Mouse (Mus musculus): ENCODE measurements at regions not wholly inside any gene's neighbourhood (a gene's known extent, or its start where the extent isn't known, plus 50 kb on each side); places are given as distances from the start of the nearest gene placed in this dataset.

GRCm38 (mm10) chr11:30372924-30373323 is 98.7 kb downstream of the 4930505A04Rik start:
- intact Hi-C loops (cut with DNase I): no loop called here
- DNase-seq: no peak

DNA sequence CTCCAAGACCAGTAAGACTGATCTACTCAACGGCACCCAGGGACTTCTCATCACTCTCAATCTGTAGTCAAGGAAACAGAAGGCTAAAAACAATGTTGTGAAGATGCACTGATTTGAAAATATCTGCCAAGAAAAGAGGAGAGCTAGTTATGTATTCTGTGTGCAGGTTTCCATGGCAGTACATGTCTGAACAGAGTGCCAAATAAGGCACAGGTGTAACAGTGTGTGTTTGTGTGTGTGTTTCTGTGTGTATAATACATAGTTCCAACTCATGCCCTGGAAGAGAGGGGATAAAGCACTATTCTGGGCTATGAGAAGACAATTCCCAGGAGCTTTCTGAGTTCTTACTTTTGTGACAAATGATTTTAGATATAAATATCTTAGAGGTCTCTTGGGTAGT is 99.7 kb downstream of the 4930505A04Rik start:
- no peak for DNase-seq
- intact Hi-C loops (cut with DNase I): no loop called here

DNA sequence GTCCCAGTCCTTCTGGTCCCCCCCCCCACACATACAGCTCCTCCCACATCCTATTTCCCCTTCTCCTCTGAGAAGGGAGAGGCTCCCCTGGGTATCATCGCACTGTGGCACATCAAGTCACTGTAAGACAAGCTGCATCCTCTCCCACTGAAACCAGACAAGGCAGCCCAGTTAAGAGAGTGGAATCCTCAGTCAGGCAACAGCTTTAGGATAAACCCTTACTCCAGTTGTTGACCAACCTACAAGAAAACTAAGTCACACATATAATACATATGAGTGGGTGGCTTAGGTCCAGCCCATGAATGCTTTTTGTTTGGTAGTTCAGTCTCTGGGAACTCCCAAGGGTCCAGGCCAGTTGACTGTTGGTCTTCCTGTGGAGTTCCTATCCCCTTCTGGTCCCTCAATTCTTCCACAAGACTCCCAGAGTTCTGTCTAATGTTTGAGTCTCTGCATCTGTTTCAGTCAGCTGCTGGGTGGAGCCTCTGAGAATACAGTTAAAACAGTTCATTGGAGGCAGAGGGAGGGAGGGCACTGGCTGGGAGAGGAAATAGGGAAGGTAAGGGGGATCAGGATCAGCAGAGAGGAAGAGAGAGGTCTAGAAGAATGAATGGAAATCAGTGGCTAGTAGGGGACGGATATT is 101.7 kb upstream of the Sptbn1 start:
- no peak for DNase-seq

DNA sequence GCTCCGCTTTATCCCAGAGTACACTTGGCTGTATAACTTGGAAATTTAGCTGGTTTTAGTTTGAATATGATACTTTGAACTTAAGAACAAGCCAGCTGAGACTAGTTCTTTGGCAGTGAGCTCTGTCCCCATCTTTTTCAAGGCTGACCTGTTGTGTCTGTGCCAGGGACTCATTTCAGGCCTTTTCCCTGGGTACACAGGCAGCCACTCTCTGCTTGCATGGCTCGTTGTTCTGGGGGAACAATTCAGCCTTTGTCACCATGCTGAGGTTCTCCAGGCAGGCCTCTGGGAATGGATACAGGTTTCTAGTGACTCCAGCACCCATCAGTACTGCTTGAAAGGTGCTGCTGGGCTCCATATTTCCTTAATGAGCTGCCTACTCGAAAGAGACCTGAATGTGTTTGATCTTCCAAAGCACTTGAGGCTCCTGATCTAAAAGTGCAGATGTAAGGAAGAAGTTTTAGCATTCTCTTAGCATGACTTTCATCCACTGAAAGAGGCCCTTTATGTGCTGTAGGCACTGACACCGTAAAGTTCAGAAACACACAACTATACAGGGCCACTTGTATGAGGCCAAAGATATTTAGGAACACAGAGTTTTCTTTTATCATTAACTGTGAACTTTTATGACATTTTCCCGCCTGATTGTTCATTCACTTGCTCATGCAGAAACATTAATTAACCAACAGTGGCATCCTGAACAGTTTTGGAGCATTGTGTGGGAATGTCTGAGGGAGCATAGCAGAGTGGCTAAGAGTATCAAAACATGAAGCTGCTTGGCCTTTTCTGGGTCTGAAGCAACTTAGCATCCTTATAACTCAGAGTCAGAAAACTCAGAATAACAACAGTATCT is 99.6 kb upstream of the Sptbn1 start:
- intact Hi-C loops (cut with DNase I): no loop called here

More for the DNA sequence above, 101.7 kb upstream of the Sptbn1 start:
- intact Hi-C loops (cut with DNase I): no loop called here

DNA sequence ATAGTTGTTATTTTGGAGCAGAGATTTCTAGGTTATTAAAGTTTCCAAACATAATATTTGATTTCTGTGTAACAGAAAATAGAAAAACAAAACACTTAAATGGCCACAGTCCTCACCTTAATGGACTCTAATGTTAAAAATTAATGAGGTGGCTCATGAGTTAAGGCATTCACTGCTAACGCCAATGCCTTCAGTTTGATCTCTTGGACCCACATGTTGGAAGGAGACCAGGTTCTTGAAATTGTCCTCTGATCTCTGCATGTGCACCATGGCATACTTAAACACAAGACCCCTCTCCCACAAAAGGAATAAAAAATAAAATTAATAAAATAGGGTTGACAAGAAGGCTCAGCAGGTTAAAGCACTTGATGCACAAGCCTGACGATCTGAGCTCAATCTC is 98.5 kb upstream of the Sptbn1 start:
- intact Hi-C loops (cut with DNase I): no loop called here
- DNase-seq: no peak

More for the DNA sequence above, 99.6 kb upstream of the Sptbn1 start:
- no peak for DNase-seq

GRCm38 (mm10) chr11:30364993-30365392 is 97.0 kb upstream of the Sptbn1 start:
- intact Hi-C loops (cut with DNase I): no loop called here
- DNase-seq: no peak

DNA sequence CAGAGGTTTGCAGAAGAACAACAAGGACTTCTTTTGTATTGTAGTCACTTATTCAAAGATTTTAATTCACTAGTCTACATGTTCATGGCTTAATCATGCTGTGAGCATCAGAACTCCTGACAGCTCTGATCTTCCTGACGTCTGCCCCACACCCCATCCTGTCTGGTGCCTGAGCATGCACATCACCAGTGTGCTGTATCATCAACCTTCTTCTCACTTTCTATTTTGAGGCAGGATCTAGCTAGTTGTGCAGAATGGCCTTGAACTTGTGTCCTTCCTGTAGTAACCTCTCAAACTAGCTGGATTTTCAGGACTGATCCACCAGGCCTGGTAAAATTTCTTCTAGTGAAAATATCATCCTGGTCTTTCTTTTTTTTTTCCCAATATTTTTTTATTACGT is 96.6 kb upstream of the Sptbn1 start:
- intact Hi-C loops (cut with DNase I): no loop called here
- DNase-seq: no peak

DNA sequence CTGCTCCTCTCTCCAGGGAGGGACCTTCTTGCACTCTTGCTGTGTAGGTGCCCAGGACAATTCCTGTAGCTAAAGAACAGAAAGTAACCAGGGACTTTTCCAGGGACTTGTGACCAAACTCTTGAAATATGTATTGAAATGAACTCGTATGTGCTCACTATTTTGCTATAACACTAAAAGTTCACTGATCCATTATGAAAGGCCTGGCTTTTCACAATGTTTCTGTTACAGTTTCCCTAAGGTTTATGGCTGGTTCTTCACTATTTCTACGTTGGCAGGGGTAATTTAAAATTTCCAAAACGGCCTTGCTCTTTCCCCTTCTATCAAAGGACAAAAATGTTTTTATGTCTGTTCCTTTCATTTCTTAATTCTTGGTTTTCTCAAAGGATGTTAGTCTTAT is 90.2 kb upstream of the Sptbn1 start:
- intact Hi-C loops (cut with DNase I): no loop called here

DNA sequence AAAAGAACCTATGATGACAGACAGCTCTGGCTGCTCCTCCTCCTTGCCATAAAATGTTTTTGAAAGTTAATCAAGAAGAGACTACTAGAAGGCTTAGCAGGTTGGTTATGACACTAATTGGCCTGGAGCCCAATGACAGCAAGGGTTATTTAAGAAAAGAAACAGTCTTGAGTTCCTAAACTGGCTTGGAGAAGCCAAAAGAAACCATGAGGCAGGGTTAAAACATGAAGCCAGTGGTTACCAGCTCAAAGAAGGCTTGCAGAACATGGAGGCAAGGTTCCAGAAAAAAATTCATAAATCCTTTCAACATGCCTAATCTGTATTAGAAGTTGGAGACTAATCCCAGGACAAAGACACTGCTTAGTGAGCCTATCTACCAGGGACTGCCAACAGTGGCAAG is 87.4 kb upstream of the Sptbn1 start:
- no peak for DNase-seq
- intact Hi-C loops (cut with DNase I): no loop called here

More for the DNA sequence above, 90.2 kb upstream of the Sptbn1 start:
- DNase-seq: no peak

- intact Hi-C loops (cut with DNase I): no loop called here
- DNase-seq: peak in 1 of 2 experiments; percentile 14
These were observed 58.4 kb upstream of the Sptbn1 start for GRCm38 (mm10) chr11:30326371-30326770.

Data from gastrocnemius, postnatal 36 days (tissue).